Mouse (Mus musculus): ENCODE measurements around the gene Lamb1.

- TF ChIP-seq CTCF (IDR thresholded peaks at IDR 0.05; ENCODE audit: extremely low read depth, insufficient read length, insufficient replicate concordance, low read depth, low read length), result no peak
- TF ChIP-seq POLR2A (IDR thresholded peaks at IDR 0.05; ENCODE audit: low read depth, low read length), result no peak
Measured at GRCm38 (mm10) chr12:31311671-31312265, 46.7 kb downstream of the Lamb1 start.

Measured in small intestine, adult 2 months (tissue).